Mouse (Mus musculus): ENCODE results near the gene Foxc2. TPM values are rescaled to one million over a fixed set of nuclear protein-coding genes. Genes with fewer than 3 reads are reported as not detected.

The Foxc2 gene
- polyA plus RNA-seq, 1 experiment from 2014 or later = 15.2 TPM

- peak overlapping the region; percentile 70 for H3K4me3 ChIP-seq
- WGBS = 1% methylated on average over 40 of the region's 40 CpGs
- peak; percentile 63 for DNase-seq (ENCODE audit: low spot score)
Observed at GRCm38 (mm10) chr8:121088871-121089630, 26.9 kb upstream of the Foxc2 start.

DNA sequence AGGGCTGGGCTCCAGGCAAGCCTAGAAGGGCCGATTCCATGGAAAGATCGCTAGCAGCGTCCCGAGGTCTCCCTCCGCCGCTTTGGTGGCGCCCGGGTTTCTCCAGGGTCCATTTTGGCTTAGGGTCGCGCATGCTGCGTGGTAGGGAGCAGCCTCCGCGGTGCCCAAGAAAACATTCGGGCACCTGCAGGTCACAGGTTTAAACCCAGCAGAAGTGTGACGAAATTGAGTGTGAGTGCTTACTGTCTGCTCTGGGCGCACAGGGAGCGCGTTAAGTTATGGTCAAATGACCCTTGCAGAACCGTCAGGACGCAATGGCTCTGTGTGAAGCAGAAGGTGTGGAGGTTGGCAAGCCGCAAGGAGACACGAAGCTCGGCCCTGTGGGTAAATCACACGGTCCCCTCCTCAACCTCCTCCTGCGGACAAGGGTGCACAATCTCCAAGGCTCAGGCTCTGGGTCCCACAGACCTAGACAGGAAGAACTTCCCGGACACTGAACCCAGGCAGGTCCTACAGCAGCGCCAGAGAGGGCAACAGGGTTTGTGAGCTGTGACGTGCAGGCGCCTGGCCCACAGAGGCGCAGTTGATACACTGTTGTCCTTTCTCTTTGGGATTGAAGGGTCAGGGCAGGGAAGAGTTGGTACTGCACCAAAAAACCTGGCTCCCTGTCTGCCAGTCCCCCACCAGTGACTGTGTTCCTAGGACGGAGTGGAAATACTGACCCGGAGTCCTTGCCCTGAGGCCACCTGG is 26.2 kb upstream of the Foxc2 start:
- WGBS = 3% methylated on average over 32 of the region's 32 CpGs
- Histone ChIP-seq H3K4me1 (peaks cover 45% of the 10 kb centered on the region), H3K27ac (replicated peaks) (peak overlapping the region; percentile 48), H3K36me3 (replicated peaks) (0 out of 2 replicates have a peak, but pooled peaks cover 3% of the 10 kb centered on the region), H3K4me3 (peak overlapping the region; percentile 70), H3K27me3 (replicated peaks; ENCODE audit: low read depth, poor library complexity, severe bottlenecking) (peaks cover 98% of the 10 kb centered on the region), H3K9me3 (no peaks in the 10 kb centered on the region)
- peak; percentile 56 for DNase-seq (ENCODE audit: low spot score)

More at GRCm38 (mm10) chr8:121088871-121089630, 26.9 kb upstream of the Foxc2 start:
- 0 out of 2 replicates have a peak, but pooled peaks cover 3% of the 10 kb centered on the region for H3K36me3 ChIP-seq (replicated peaks)
- peaks cover 100% of the 10 kb centered on the region for H3K27me3 ChIP-seq (replicated peaks; ENCODE audit: low read depth, poor library complexity, severe bottlenecking)
- peak overlapping the region; percentile 14; the same call in 1 of the 2 replicates for H3K27ac ChIP-seq (replicated peaks)
- no peaks in the 10 kb centered on the region for H3K9me3 ChIP-seq
- peaks cover 52% of the 10 kb centered on the region for H3K4me1 ChIP-seq

DNA sequence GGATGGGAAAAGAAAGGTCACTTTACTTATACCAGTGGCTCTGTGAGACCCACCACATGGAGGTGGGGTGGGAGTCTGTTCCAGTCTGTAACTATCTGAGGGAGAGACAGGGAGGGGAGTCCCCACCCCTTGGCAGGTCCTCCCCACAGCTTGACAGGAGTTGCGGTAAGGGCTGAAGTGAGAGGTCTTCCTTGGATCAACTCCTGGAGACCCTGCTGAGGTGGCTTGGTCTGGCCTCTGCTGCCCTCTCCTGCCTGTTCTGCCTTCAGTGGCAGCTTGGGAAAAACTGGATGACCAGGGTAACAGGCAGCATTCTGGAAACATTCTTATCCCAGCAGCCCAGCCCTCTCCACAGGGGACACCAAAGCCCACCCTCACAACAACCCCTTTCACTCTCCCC is 25.3 kb upstream of the Foxc2 start:
- Histone ChIP-seq H3K27me3 (replicated peaks; ENCODE audit: low read depth, poor library complexity, severe bottlenecking) (peaks cover 92% of the 10 kb centered on the region), H3K27ac (replicated peaks) (no peak overlapping the region), H3K4me3 (peak overlapping the region; percentile 5; the same call in 1 of the 2 replicates), H3K4me1 (peaks cover 40% of the 10 kb centered on the region), H3K9me3 (no peaks in the 10 kb centered on the region), H3K36me3 (replicated peaks) (0 out of 2 replicates have a peak, but pooled peaks cover 3% of the 10 kb centered on the region)
- WGBS = 3% methylated on average over 1 of the region's 1 CpGs
- peak; percentile 70 for DNase-seq (ENCODE audit: low spot score)

- Histone ChIP-seq H3K4me1 (peaks cover 40% of the 10 kb centered on the region), H3K9me3 (no peaks in the 10 kb centered on the region), H3K36me3 (replicated peaks) (peaks cover 11% of the 10 kb centered on the region), H3K27ac (replicated peaks) (no peak overlapping the region; the same call in 1 of the 2 replicates), H3K27me3 (replicated peaks; ENCODE audit: low read depth, poor library complexity, severe bottlenecking) (peaks cover 78% of the 10 kb centered on the region), H3K4me3 (no peak overlapping the region)
- DNase-seq (ENCODE audit: low spot score) = no peak
- WGBS = 35% methylated on average over 6 of the region's 6 CpGs
Observed at GRCm38 (mm10) chr8:121092141-121092540, 23.8 kb upstream of the Foxc2 start.

- peaks cover 40% of the 10 kb centered on the region for H3K4me1 ChIP-seq
- peak; percentile 89 for DNase-seq (ENCODE audit: low spot score)
- WGBS = 5% methylated on average over 16 of the region's 16 CpGs
- peaks cover 16% of the 10 kb centered on the region for H3K36me3 ChIP-seq (replicated peaks)
- H3K27ac ChIP-seq (replicated peaks) = no peak overlapping the region; the same call in 1 of the 2 replicates
- no peaks in the 10 kb centered on the region for H3K9me3 ChIP-seq
- H3K4me3 ChIP-seq = no peak overlapping the region
- H3K27me3 ChIP-seq (replicated peaks; ENCODE audit: low read depth, poor library complexity, severe bottlenecking) = peaks cover 73% of the 10 kb centered on the region
Observed at GRCm38 (mm10) chr8:121092627-121093026, 23.3 kb upstream of the Foxc2 start.

GRCm38 (mm10) chr8:121093496-121093895 is 22.5 kb upstream of the Foxc2 start:
- H3K4me1 ChIP-seq = peaks cover 40% of the 10 kb centered on the region
- peaks cover 64% of the 10 kb centered on the region for H3K27me3 ChIP-seq (replicated peaks; ENCODE audit: low read depth, poor library complexity, severe bottlenecking)
- H3K27ac ChIP-seq (replicated peaks) = no peak overlapping the region
- H3K9me3 ChIP-seq = no peaks in the 10 kb centered on the region
- WGBS = 61% methylated on average over 6 of the region's 6 CpGs
- peaks cover 24% of the 10 kb centered on the region for H3K36me3 ChIP-seq (replicated peaks)
- no peak for DNase-seq (ENCODE audit: low spot score)
- H3K4me3 ChIP-seq = no peak overlapping the region

DNA sequence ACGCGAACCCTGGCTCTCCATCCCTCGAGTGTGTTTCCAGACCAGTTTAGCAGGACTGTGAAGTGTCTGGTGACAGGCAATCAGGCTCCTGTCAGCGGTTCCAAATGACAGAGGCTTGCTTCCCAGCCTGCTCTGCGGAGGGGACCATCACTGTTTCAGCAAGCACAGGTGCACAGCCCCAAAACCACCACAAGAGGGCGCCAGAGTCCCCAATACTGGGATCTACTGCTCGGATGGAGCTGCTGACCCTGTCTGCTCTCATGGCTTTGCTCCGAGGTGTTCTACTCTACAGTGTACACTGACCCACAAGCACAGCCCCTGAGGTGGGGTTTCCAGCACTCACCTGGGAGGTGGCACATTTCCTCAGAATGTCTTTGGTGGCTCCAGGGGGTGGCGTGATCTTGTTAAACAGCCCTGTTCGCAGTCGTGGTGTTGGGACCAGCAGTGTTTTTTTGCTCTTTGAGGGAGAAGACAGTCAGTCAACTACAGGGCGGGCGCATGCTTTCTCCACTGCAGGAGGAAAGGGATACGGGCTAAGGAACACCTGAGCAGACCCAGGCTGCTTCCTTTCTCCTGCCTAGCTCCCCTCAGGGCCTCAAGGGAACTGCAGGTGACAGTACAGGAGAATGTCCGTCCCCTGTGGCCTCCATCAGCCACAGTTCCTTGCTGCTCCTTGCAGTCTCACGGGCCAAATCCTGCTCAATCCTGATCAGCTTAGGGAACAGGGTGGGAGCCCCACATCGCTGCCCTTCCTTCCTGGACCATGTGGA is 11.7 kb upstream of the Foxc2 start:
- peak; percentile 87 for DNase-seq (ENCODE audit: low spot score)
- peaks cover 38% of the 10 kb centered on the region for H3K4me1 ChIP-seq
- 51% methylated on average over 17 of the region's 17 CpGs for WGBS
- H3K27me3 ChIP-seq (replicated peaks; ENCODE audit: low read depth, poor library complexity, severe bottlenecking) = peaks cover 4% of the 10 kb centered on the region; the same call in 1 of the 2 replicates
- no peak overlapping the region for H3K27ac ChIP-seq (replicated peaks)
- no peaks in the 10 kb centered on the region for H3K9me3 ChIP-seq
- H3K4me3 ChIP-seq = no peak overlapping the region
- peaks cover 75% of the 10 kb centered on the region for H3K36me3 ChIP-seq (replicated peaks)

DNA sequence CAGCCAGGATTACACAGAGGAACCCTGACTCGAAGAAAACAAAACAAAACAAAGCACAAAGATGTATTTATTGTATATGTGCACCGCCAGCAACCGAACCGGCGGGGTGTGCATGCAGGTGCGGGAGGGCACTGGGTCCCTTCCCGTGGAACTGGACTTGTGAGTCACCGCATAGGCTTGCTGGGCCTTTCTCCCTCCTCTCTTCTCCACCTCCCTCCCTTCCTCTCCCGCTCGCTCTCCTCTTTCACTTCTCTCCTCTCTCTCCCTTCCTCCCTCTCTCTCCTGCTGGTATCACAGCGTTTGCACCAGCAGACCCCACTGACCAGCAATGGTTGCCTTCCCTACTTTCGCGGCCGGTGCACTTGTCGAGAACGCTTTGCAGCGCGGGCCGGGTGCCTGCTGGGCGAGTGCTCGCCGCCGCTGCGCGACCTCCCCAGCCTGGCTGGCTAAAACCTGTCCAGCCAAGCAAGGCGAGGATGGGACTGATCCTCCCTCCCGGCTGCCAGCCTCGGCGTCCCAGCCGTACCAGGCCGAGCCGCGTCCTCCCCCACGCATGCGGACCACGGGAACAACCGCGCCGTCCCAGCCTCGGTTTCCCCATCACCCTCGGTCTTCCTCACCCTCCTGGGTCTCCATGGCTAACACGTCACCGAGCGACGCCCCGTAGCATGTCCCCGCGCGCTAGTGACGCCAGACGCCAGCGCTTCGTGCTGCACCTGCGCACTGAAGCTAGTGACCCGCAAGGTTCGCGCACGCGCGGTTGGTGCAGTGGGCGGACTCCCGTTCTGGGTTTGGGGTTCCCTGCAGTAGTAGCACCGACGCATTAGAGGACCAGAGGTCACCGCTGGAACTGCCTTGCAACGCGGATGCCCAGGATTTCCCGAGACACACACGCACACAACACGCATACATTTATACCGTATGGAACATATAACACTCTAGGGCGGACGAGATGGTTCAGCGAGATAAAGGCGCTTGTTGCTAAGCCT is 8.0 kb upstream of the Foxc2 start, which contains the start of gene Mthfsd:
Gene Mthfsd (minus strand): TSS at position 725 of the 989 bp plus-strand sequence.
- H3K36me3 ChIP-seq (replicated peaks) = peaks cover 38% of the 10 kb centered on the region
- H3K27me3 ChIP-seq (replicated peaks; ENCODE audit: low read depth, poor library complexity, severe bottlenecking) = peaks cover 39% of the 10 kb centered on the region
- 2% methylated on average over 75 of the region's 75 CpGs for WGBS
- H3K4me1 ChIP-seq = peaks cover 38% of the 10 kb centered on the region
- H3K4me3 ChIP-seq = peak within 1 kb of the TSS; percentile 90
- H3K9me3 ChIP-seq = no peaks in the 10 kb centered on the region
- DNase-seq (ENCODE audit: low spot score) = peak; percentile 99
- peak within 1 kb of the TSS; percentile 92 for H3K27ac ChIP-seq (replicated peaks)

GRCm38 (mm10) chr8:121108657-121109056 is 7.3 kb upstream of the Foxc2 start:
- DNase-seq (ENCODE audit: low spot score) = no peak
- H3K36me3 ChIP-seq (replicated peaks) = peaks cover 31% of the 10 kb centered on the region
- WGBS = 15% methylated on average over 5 of the region's 5 CpGs
- H3K27me3 ChIP-seq (replicated peaks; ENCODE audit: low read depth, poor library complexity, severe bottlenecking) = peaks cover 45% of the 10 kb centered on the region
- H3K27ac ChIP-seq (replicated peaks) = peak overlapping the region; percentile 92
- H3K4me3 ChIP-seq = peak overlapping the region; percentile 90
- no peaks in the 10 kb centered on the region for H3K9me3 ChIP-seq
- peaks cover 44% of the 10 kb centered on the region for H3K4me1 ChIP-seq

DNA sequence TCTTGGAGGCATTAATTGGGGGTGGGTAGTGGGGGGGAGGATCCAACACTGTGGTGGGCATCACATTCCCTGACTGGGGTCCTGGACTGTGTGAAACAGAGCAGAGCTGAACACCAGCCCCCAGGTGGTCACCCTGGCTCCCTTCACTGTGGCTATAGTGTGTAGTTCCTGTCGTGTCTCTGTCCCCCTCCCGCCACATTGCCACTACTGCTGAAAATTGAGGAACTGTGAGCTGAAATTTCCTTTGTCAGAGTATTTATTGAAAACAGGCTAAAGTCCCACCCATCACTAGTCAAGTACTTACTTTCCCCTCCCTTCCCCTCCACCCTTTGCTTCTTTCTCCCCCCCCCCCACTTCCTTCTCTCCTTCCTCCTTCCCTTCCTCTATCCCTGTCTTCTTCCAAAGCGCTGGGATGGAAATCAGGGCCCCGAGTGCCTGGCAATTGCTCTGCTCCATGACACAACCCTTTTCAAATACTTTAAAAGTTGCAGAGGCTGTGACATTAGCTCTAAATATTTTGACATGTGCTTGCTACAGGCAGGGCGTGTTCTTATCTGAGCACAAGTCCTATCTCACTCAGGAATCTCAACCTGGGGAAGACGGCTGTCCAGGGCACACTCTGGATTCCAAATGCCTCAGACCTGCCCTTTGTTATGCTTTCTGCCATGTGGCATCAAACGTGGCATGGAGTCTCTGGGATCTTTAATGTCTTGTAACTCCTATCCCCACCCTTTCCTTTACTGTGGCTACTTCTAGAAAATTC is 4.6 kb upstream of the Foxc2 start:
- no peaks in the 10 kb centered on the region for H3K9me3 ChIP-seq
- DNase-seq (ENCODE audit: low spot score) = no peak
- H3K4me3 ChIP-seq = no peak overlapping the region
- H3K36me3 ChIP-seq (replicated peaks) = peaks cover 4% of the 10 kb centered on the region
- peaks cover 72% of the 10 kb centered on the region for H3K27me3 ChIP-seq (replicated peaks; ENCODE audit: low read depth, poor library complexity, severe bottlenecking)
- H3K4me1 ChIP-seq = peaks cover 51% of the 10 kb centered on the region
- H3K27ac ChIP-seq (replicated peaks) = no peak overlapping the region
- 48% methylated on average over 7 of the region's 7 CpGs for WGBS

- H3K9me3 ChIP-seq = no peaks in the 10 kb centered on the region
- peak; percentile 96 for DNase-seq (ENCODE audit: low spot score)
- under 1% methylated on average over 21 of the region's 21 CpGs for WGBS
- peaks cover 91% of the 10 kb centered on the region for H3K27me3 ChIP-seq (replicated peaks; ENCODE audit: low read depth, poor library complexity, severe bottlenecking)
- no peaks in the 10 kb centered on the region for H3K36me3 ChIP-seq (replicated peaks)
- H3K27ac ChIP-seq (replicated peaks) = no peak overlapping the region
- H3K4me3 ChIP-seq = 0 out of 2 replicates have a peak overlapping the region, but pooled peaks have one; percentile 16
- peaks cover 52% of the 10 kb centered on the region for H3K4me1 ChIP-seq
Observed at GRCm38 (mm10) chr8:121113261-121113660, 2.7 kb upstream of the Foxc2 start.
